Mouse (Mus musculus) bone marrow, adult 2 months (tissue): Measurements from ENCODE around the gene Ehd4.

ENCODE experiments used
- CTCF ChIP-seq: fragments of 200-500 bp; IDR thresholded peaks from 2 replicates; pipeline ENCODE4 v1.5.1; 2011; ENCODE audit warnings: low read length, control low read depth; ENCODE audit not compliant: control insufficient read depth, insufficient read depth
- POLR2A ChIP-seq: fragments of 200-500 bp; IDR thresholded peaks from 2 replicates; pipeline ENCODE4 v1.6.1; 2011; ENCODE audit warnings: low read depth, mild to moderate bottlenecking, control low read depth, low read length, borderline replicate concordance; ENCODE audit not compliant: control insufficient read depth

DNA sequence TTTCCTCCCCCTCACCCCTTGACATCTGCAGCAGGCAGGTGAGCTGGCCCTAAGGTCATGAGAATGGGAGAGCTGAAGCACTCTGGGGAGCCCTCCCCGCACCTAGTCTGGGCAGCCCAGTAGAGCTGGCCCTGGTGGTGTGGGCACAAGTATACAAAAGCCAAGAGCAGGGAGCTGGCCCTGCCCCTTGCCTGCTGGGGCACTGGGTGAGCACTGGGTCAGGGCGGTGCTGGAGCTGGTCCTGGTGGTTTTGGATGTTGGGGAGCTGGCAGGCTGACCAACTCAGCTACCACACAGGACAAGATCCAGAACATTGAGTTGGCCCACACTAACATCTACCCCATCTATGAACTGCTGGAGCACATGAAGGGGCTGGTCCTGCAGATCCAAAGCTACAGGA lies 5.0 kb upstream of the Ehd4 start:
- TF ChIP-seq CTCF: no peak
- no peak for TF ChIP-seq POLR2A
